Mouse (Mus musculus): ENCODE data around the gene Upp2. TPM values are rescaled to one million over a fixed set of nuclear protein-coding genes. Genes with fewer than 3 reads are reported as not detected.

Upp2 gene
- polyA plus RNA-seq, 1 experiment from 2014 or later: 19.0 TPM

- 24% methylated on average over 5 of the region's 5 CpGs for WGBS
- no peak overlapping the region for H3K4me2 ChIP-seq
- no peak overlapping the region for H3K27ac ChIP-seq (replicated peaks)
- no peaks in the 10 kb centered on the region for H3K4me1 ChIP-seq
- H3K9ac ChIP-seq (replicated peaks): no peak overlapping the region
- no peaks in the 10 kb centered on the region for H3K9me3 ChIP-seq (replicated peaks)
- H3K4me3 ChIP-seq (replicated peaks): no peak overlapping the region
- H3K36me3 ChIP-seq: no peaks in the 10 kb centered on the region
- ATAC-seq (ENCODE audit: low FRiP score): no peak
- no peaks in the 10 kb centered on the region for H3K27me3 ChIP-seq (replicated peaks)
These were observed 132.8 kb downstream of the Upp2 start for GRCm38 (mm10) chr2:58699931-58700330.

DNA sequence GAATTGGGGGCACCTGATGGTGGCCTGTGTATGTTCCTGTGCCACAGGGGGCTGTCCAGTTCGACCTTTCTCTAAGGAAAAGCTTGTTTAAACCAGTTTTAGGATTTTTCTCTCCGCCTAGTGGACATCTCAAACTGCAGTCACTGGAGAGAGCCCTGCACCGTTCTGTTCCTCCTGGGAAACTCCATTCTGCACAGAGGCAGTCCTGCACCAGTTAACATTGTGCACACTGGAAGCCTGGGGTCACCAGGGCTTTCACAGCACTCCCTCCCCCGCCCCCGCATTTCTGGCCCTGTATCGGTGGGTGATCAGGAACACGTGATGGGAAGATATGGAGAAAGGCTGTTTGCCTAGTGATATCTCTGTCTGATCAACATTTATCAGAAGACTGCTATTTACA is 133.3 kb downstream of the Upp2 start:
- WGBS: 75% methylated on average over 7 of the region's 7 CpGs
- H3K9me3 ChIP-seq (replicated peaks): no peaks in the 10 kb centered on the region
- no peak overlapping the region for H3K4me2 ChIP-seq
- H3K36me3 ChIP-seq: no peaks in the 10 kb centered on the region
- no peaks in the 10 kb centered on the region for H3K27me3 ChIP-seq (replicated peaks)
- no peak overlapping the region for H3K9ac ChIP-seq (replicated peaks)
- H3K4me3 ChIP-seq (replicated peaks): no peak overlapping the region
- no peak overlapping the region for H3K27ac ChIP-seq (replicated peaks)
- ATAC-seq (ENCODE audit: low FRiP score): no peak
- no peaks in the 10 kb centered on the region for H3K4me1 ChIP-seq

- no peaks in the 10 kb centered on the region for H3K36me3 ChIP-seq
- H3K27ac ChIP-seq (replicated peaks): no peak overlapping the region
- WGBS: 92% methylated on average over 4 of the region's 4 CpGs
- H3K27me3 ChIP-seq (replicated peaks): no peaks in the 10 kb centered on the region
- no peak overlapping the region for H3K4me2 ChIP-seq
- ATAC-seq (ENCODE audit: low FRiP score): no peak
- no peak overlapping the region for H3K9ac ChIP-seq (replicated peaks)
- no peaks in the 10 kb centered on the region for H3K4me1 ChIP-seq
- H3K9me3 ChIP-seq (replicated peaks): no peaks in the 10 kb centered on the region
- no peak overlapping the region for H3K4me3 ChIP-seq (replicated peaks)
These were observed 134.5 kb downstream of the Upp2 start for GRCm38 (mm10) chr2:58701627-58702026.

DNA sequence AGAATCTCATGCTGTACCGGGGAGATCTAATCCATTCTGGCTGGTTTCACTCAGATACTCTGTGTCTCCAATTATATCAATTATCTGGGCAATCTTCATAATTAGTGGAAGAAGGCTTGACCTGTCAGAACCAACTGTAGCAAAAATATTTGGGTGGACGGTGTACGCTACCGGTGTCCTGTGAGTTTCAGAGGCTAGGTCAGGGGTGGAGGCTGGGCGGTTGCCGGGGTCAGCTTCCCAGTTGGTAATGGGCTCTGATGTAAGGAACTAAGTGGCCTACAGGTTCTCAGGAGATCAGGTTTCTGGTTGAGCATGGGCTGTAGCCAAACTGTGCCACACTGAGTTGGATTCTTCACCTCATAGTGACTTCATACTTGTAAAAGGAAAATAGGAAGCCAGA is 136.1 kb downstream of the Upp2 start:
- Histone ChIP-seq H3K36me3 (no peaks in the 10 kb centered on the region), H3K27me3 (replicated peaks) (no peaks in the 10 kb centered on the region), H3K4me2 (no peak overlapping the region), H3K4me1 (no peaks in the 10 kb centered on the region), H3K9ac (replicated peaks) (no peak overlapping the region), H3K27ac (replicated peaks) (no peak overlapping the region), H3K9me3 (replicated peaks) (no peaks in the 10 kb centered on the region), H3K4me3 (replicated peaks) (no peak overlapping the region)
- no peak for ATAC-seq (ENCODE audit: low FRiP score)
- 90% methylated on average over 6 of the region's 6 CpGs for WGBS

- Histone ChIP-seq H3K4me1 (no peaks in the 10 kb centered on the region), H3K27me3 (replicated peaks) (no peaks in the 10 kb centered on the region), H3K27ac (replicated peaks) (no peak overlapping the region), H3K9ac (replicated peaks) (no peak overlapping the region), H3K36me3 (no peaks in the 10 kb centered on the region), H3K9me3 (replicated peaks) (no peaks in the 10 kb centered on the region), H3K4me3 (replicated peaks) (no peak overlapping the region), H3K4me2 (no peak overlapping the region)
- no peak for ATAC-seq (ENCODE audit: low FRiP score)
- 87% methylated on average over 6 of the region's 6 CpGs for WGBS
These were observed 136.5 kb downstream of the Upp2 start for GRCm38 (mm10) chr2:58703646-58704045.

GRCm38 (mm10) chr2:58704576-58704975 is 137.5 kb downstream of the Upp2 start:
- H3K4me3 ChIP-seq (replicated peaks): no peak overlapping the region
- H3K9me3 ChIP-seq (replicated peaks): no peaks in the 10 kb centered on the region
- no peak overlapping the region for H3K27ac ChIP-seq (replicated peaks)
- no peaks in the 10 kb centered on the region for H3K27me3 ChIP-seq (replicated peaks)
- H3K9ac ChIP-seq (replicated peaks): no peak overlapping the region
- WGBS: 96% methylated on average over 3 of the region's 3 CpGs
- no peaks in the 10 kb centered on the region for H3K36me3 ChIP-seq
- ATAC-seq (ENCODE audit: low FRiP score): no peak
- H3K4me2 ChIP-seq: no peak overlapping the region
- no peaks in the 10 kb centered on the region for H3K4me1 ChIP-seq

- Histone ChIP-seq H3K4me2 (no peak overlapping the region), H3K9ac (replicated peaks) (no peak overlapping the region), H3K36me3 (no peaks in the 10 kb centered on the region), H3K4me1 (0 out of 2 replicates have a peak, but pooled peaks cover 3% of the 10 kb centered on the region), H3K27ac (replicated peaks) (no peak overlapping the region), H3K4me3 (replicated peaks) (no peak overlapping the region), H3K27me3 (replicated peaks) (no peaks in the 10 kb centered on the region), H3K9me3 (replicated peaks) (no peaks in the 10 kb centered on the region)
- ATAC-seq (ENCODE audit: low FRiP score): no peak
- WGBS: 95% methylated on average over 3 of the region's 3 CpGs
These were observed 140.6 kb downstream of the Upp2 start for GRCm38 (mm10) chr2:58707676-58708075.

DNA sequence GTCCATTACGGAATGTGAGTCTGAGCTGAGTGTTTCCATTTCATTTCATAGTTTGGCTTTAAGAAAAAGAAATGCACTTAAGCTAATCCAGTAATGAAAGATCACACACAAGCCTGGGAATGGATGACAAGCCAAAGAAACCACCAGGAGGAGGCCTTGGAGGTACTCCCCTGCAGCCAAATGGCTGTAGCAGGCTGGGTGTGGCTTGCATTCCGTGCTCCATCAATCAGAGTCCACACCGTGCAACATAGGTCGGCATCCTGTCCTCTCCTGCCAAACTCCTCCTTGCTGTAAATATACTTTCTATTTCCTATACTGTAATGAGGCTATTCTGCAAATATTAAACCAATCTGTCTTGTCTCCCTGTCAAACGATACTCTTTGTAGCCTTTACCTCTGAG is 143.1 kb downstream of the Upp2 start:
- no peak for ATAC-seq (ENCODE audit: low FRiP score)

DNA sequence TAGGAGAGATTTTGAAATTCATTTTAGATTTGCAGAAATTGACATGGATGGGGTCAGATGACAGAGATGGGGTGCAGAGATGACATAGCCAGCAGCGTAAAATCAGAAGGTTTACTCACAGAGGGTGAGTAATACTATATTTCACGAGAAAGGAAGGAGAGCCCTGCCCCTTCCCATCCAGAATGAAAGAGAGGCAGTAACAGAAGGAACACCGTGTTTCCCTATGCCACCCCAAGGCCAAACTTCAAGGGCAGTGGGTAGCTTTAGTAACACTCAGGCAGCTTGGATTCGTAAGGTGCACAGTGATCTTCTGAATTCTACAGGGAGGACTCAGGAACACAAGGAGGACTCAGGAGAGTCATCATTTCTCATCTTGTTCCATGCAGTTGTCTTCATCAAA is 144.0 kb downstream of the Upp2 start:
- H3K9me3 ChIP-seq (replicated peaks): no peaks in the 10 kb centered on the region
- H3K4me2 ChIP-seq: no peak overlapping the region
- 86% methylated on average over 4 of the region's 4 CpGs for WGBS
- no peak overlapping the region for H3K4me3 ChIP-seq (replicated peaks)
- H3K27me3 ChIP-seq (replicated peaks): no peaks in the 10 kb centered on the region
- H3K27ac ChIP-seq (replicated peaks): no peak overlapping the region
- no peak for ATAC-seq (ENCODE audit: low FRiP score)
- H3K4me1 ChIP-seq: 0 out of 2 replicates have a peak, but pooled peaks cover 3% of the 10 kb centered on the region
- H3K36me3 ChIP-seq: no peaks in the 10 kb centered on the region
- no peak overlapping the region for H3K9ac ChIP-seq (replicated peaks)

More for the DNA sequence above, 143.1 kb downstream of the Upp2 start:
- H3K9me3 ChIP-seq (replicated peaks): no peaks in the 10 kb centered on the region
- no peaks in the 10 kb centered on the region for H3K36me3 ChIP-seq
- no peak overlapping the region for H3K4me3 ChIP-seq (replicated peaks)
- H3K4me1 ChIP-seq: 0 out of 2 replicates have a peak, but pooled peaks cover 3% of the 10 kb centered on the region
- WGBS: 80% methylated on average over 5 of the region's 5 CpGs
- no peak overlapping the region for H3K27ac ChIP-seq (replicated peaks)
- no peak overlapping the region for H3K4me2 ChIP-seq
- no peaks in the 10 kb centered on the region for H3K27me3 ChIP-seq (replicated peaks)
- no peak overlapping the region for H3K9ac ChIP-seq (replicated peaks)

- no peak for ATAC-seq (ENCODE audit: low FRiP score)
- H3K36me3 ChIP-seq: no peaks in the 10 kb centered on the region
- WGBS: 79% methylated on average over 2 of the region's 2 CpGs
- no peak overlapping the region for H3K9ac ChIP-seq (replicated peaks)
- H3K9me3 ChIP-seq (replicated peaks): no peaks in the 10 kb centered on the region
- H3K4me3 ChIP-seq (replicated peaks): no peak overlapping the region
- H3K4me2 ChIP-seq: no peak overlapping the region
- no peak overlapping the region for H3K27ac ChIP-seq (replicated peaks)
- H3K4me1 ChIP-seq: 0 out of 2 replicates have a peak, but pooled peaks cover 3% of the 10 kb centered on the region
- no peaks in the 10 kb centered on the region for H3K27me3 ChIP-seq (replicated peaks)
These were observed 144.4 kb downstream of the Upp2 start for GRCm38 (mm10) chr2:58711491-58711890.

DNA sequence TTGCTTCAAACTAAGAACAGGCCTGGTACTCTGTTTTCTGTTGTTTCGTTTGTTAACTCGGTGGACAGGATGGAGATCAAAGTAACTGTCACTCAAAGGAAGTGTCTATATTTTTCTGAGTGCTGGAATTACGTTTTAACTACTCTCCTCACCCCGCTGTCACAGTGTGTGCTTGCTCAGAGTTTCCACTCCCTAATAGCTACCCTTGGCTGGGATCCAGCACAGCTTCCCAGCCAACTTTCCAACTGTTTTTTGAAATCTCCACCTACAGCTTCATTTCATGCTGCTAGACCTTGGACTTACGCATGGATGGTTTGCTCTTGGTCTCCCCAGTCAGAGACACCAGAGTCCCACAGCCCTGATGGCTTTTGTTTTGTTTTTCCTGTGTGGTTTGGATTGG is 144.8 kb downstream of the Upp2 start:
- 61% methylated on average over 5 of the region's 5 CpGs for WGBS
- Histone ChIP-seq H3K4me1 (0 out of 2 replicates have a peak, but pooled peaks cover 3% of the 10 kb centered on the region), H3K27ac (replicated peaks) (no peak overlapping the region), H3K36me3 (no peaks in the 10 kb centered on the region), H3K4me3 (replicated peaks) (no peak overlapping the region), H3K9me3 (replicated peaks) (no peaks in the 10 kb centered on the region), H3K4me2 (no peak overlapping the region), H3K9ac (replicated peaks) (no peak overlapping the region), H3K27me3 (replicated peaks) (no peaks in the 10 kb centered on the region)
- no peak for ATAC-seq (ENCODE audit: low FRiP score)

DNA sequence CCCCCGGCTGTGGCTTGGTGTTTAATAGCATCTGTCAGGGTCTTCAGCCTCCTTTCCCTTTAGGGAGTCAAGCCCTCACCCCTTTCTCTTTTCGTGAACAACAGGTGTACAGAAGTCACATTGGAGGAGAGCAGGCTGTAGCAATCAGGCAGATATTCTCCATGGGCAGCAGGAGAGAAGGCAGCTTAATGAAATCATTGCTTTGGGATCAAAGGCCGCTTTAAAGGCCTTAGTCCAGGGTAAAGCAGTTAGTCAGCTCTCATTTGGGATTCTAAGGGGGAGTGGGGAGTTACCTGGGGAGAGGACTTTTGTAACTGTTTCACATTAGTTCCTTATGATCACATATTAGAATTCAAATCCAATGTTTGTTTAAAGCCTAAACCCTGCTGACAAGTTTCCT is 150.8 kb downstream of the Upp2 start:
- Histone ChIP-seq H3K27ac (replicated peaks) (no peak overlapping the region), H3K36me3 (no peaks in the 10 kb centered on the region), H3K9ac (replicated peaks) (no peak overlapping the region), H3K4me2 (no peak overlapping the region), H3K27me3 (replicated peaks) (no peaks in the 10 kb centered on the region), H3K4me1 (no peaks in the 10 kb centered on the region), H3K4me3 (replicated peaks) (no peak overlapping the region), H3K9me3 (replicated peaks) (no peaks in the 10 kb centered on the region; the same call in 1 of the 2 replicates)
- no peak for ATAC-seq (ENCODE audit: low FRiP score)
- 43% methylated on average over 3 of the region's 3 CpGs for WGBS
